Mouse (Mus musculus): ENCODE data around the gene Il15.

Gene Il15

GRCm38 (mm10) chr8:82361061-82361460, 42.0 kb downstream of the Il15 start:
- no peak for DNase-seq (ENCODE audit: low read depth, low spot score)

GRCm38 (mm10) chr8:82356091-82356490, 46.9 kb downstream of the Il15 start:
- no peak for DNase-seq (ENCODE audit: low read depth, low spot score)

- DNase-seq (ENCODE audit: low read depth, low spot score), result no peak
These were observed 51.6 kb downstream of the Il15 start for GRCm38 (mm10) chr8:82351268-82351943.

GRCm38 (mm10) chr8:82349299-82349698, 53.7 kb downstream of the Il15 start:
- DNase-seq (ENCODE audit: low read depth, low spot score), result no peak

- no peak for DNase-seq (ENCODE audit: low read depth, low spot score)
These were observed 56.5 kb downstream of the Il15 start for GRCm38 (mm10) chr8:82346485-82346884.

GRCm38 (mm10) chr8:82331675-82332234, 71.3 kb downstream of the Il15 start:
- no peak for DNase-seq (ENCODE audit: low read depth, low spot score)

- no peak for DNase-seq (ENCODE audit: low read depth, low spot score)
These were observed 74.9 kb downstream of the Il15 start for GRCm38 (mm10) chr8:82327986-82328652.

- DNase-seq (ENCODE audit: low read depth, low spot score), result no peak
These were observed 77.0 kb downstream of the Il15 start for GRCm38 (mm10) chr8:82326061-82326460.

- no peak for DNase-seq (ENCODE audit: low read depth, low spot score)
These were observed 77.4 kb downstream of the Il15 start for GRCm38 (mm10) chr8:82325586-82325985.

- no peak for DNase-seq (ENCODE audit: low read depth, low spot score)
These were observed 85.6 kb downstream of the Il15 start for GRCm38 (mm10) chr8:82317446-82317845.

GRCm38 (mm10) chr8:82306424-82306823, 96.6 kb downstream of the Il15 start:
- no peak for DNase-seq (ENCODE audit: low read depth, low spot score)

GRCm38 (mm10) chr8:82296256-82296655, 106.8 kb downstream of the Il15 start:
- no peak for DNase-seq (ENCODE audit: low read depth, low spot score)

- no peak for DNase-seq (ENCODE audit: low read depth, low spot score)
These were observed 111.4 kb downstream of the Il15 start for GRCm38 (mm10) chr8:82291659-82292058.

- DNase-seq (ENCODE audit: low read depth, low spot score), result no peak
These were observed 117.2 kb downstream of the Il15 start for GRCm38 (mm10) chr8:82285866-82286265.

GRCm38 (mm10) chr8:82281995-82282394, 121.0 kb downstream of the Il15 start:
- no peak for DNase-seq (ENCODE audit: low read depth, low spot score)
